Mouse (Mus musculus): ENCODE data around the gene Slc44a1. TPM values are rescaled to one million over a fixed set of nuclear protein-coding genes. Genes with fewer than 3 reads are reported as not detected.

The Slc44a1 gene
- polyA plus RNA-seq, 1 experiment = not detected

- H3K27ac ChIP-seq (ENCODE audit: insufficient read depth, low read depth, low read length) = no peak overlapping the region
- H3K4me1 ChIP-seq (ENCODE audit: control insufficient read depth, insufficient read depth, low read length) = peaks cover 9% of the 10 kb centered on the region
- no peak overlapping the region for H3K4me3 ChIP-seq (ENCODE audit: insufficient read depth, low read depth, low read length)
- 72% methylated on average over 6 of the region's 6 CpGs for WGBS
- TF ChIP-seq POLR2A (IDR thresholded peaks at IDR 0.05; ENCODE audit: insufficient read depth, low read depth, low read length) (no peak), CTCF (IDR thresholded peaks at IDR 0.05; ENCODE audit: insufficient read depth, low read depth, low read length) (no peak)
Measured at GRCm38 (mm10) chr4:53456570-53456969, 16.4 kb downstream of the Slc44a1 start.

- 87% methylated on average over 3 of the region's 3 CpGs for whole genome bisulfite sequencing
- Histone ChIP-seq H3K4me1 (ENCODE audit: control insufficient read depth, insufficient read depth, low read length) (peaks cover 8% of the 10 kb centered on the region; the same call in 1 of the 2 replicates), H3K4me3 (ENCODE audit: insufficient read depth, low read depth, low read length) (no peak overlapping the region), H3K27ac (ENCODE audit: insufficient read depth, low read depth, low read length) (no peak overlapping the region)
- TF ChIP-seq CTCF (IDR thresholded peaks at IDR 0.05; ENCODE audit: insufficient read depth, low read depth, low read length) (no peak), POLR2A (IDR thresholded peaks at IDR 0.05; ENCODE audit: insufficient read depth, low read depth, low read length) (no peak)
Measured at GRCm38 (mm10) chr4:53458503-53458902, 18.3 kb downstream of the Slc44a1 start.

- H3K4me1 ChIP-seq (ENCODE audit: control insufficient read depth, insufficient read depth, low read length) = peaks cover 8% of the 10 kb centered on the region; the same call in 1 of the 2 replicates
- TF ChIP-seq CTCF (IDR thresholded peaks at IDR 0.05; ENCODE audit: insufficient read depth, low read depth, low read length) (no peak), POLR2A (IDR thresholded peaks at IDR 0.05; ENCODE audit: insufficient read depth, low read depth, low read length) (no peak)
- H3K27ac ChIP-seq (ENCODE audit: insufficient read depth, low read depth, low read length) = 0 out of 2 replicates have a peak overlapping the region, but pooled peaks have one; percentile 46
- no peak overlapping the region for H3K4me3 ChIP-seq (ENCODE audit: insufficient read depth, low read depth, low read length)
- 71% methylated on average over 7 of the region's 7 CpGs for WGBS
Measured at GRCm38 (mm10) chr4:53459697-53460096, 19.5 kb downstream of the Slc44a1 start.

GRCm38 (mm10) chr4:53461026-53461425 lies 20.8 kb downstream of the Slc44a1 start:
- Histone ChIP-seq H3K4me3 (ENCODE audit: insufficient read depth, low read depth, low read length) (no peak overlapping the region), H3K27ac (ENCODE audit: insufficient read depth, low read depth, low read length) (no peak overlapping the region), H3K4me1 (ENCODE audit: control insufficient read depth, insufficient read depth, low read length) (peaks cover 8% of the 10 kb centered on the region; the same call in 1 of the 2 replicates)
- WGBS = 45% methylated on average over 4 of the region's 4 CpGs
- TF ChIP-seq CTCF (IDR thresholded peaks at IDR 0.05; ENCODE audit: insufficient read depth, low read depth, low read length) (no peak), POLR2A (IDR thresholded peaks at IDR 0.05; ENCODE audit: insufficient read depth, low read depth, low read length) (no peak)

GRCm38 (mm10) chr4:53462069-53462468 lies 21.9 kb downstream of the Slc44a1 start:
- WGBS = 82% methylated on average over 5 of the region's 5 CpGs
- H3K27ac ChIP-seq (ENCODE audit: insufficient read depth, low read depth, low read length) = no peak overlapping the region

GRCm38 (mm10) chr4:53462505-53463251 lies 22.5 kb downstream of the Slc44a1 start:
- Histone ChIP-seq H3K27ac (ENCODE audit: insufficient read depth, low read depth, low read length) (no peak overlapping the region), H3K4me1 (ENCODE audit: control insufficient read depth, insufficient read depth, low read length) (peaks cover 8% of the 10 kb centered on the region; the same call in 1 of the 2 replicates), H3K4me3 (ENCODE audit: insufficient read depth, low read depth, low read length) (no peak overlapping the region)
- TF ChIP-seq POLR2A (IDR thresholded peaks at IDR 0.05; ENCODE audit: insufficient read depth, low read depth, low read length) = no peak
- no peak for TF ChIP-seq CTCF (IDR thresholded peaks at IDR 0.05; ENCODE audit: insufficient read depth, low read depth, low read length)
- WGBS = 90% methylated on average over 18 of the region's 18 CpGs

More at GRCm38 (mm10) chr4:53462069-53462468, 21.9 kb downstream of the Slc44a1 start:
- no peak for TF ChIP-seq POLR2A (IDR thresholded peaks at IDR 0.05; ENCODE audit: insufficient read depth, low read depth, low read length)
- no peak for TF ChIP-seq CTCF (IDR thresholded peaks at IDR 0.05; ENCODE audit: insufficient read depth, low read depth, low read length)
- no peak overlapping the region for H3K4me3 ChIP-seq (ENCODE audit: insufficient read depth, low read depth, low read length)
- H3K4me1 ChIP-seq (ENCODE audit: control insufficient read depth, insufficient read depth, low read length) = peaks cover 8% of the 10 kb centered on the region; the same call in 1 of the 2 replicates

GRCm38 (mm10) chr4:53465887-53466286 lies 25.7 kb downstream of the Slc44a1 start:
- Histone ChIP-seq H3K27ac (ENCODE audit: insufficient read depth, low read depth, low read length) (no peak overlapping the region), H3K4me3 (ENCODE audit: insufficient read depth, low read depth, low read length) (no peak overlapping the region), H3K4me1 (ENCODE audit: control insufficient read depth, insufficient read depth, low read length) (peaks cover 12% of the 10 kb centered on the region; the same call in 1 of the 2 replicates)
- no peak for TF ChIP-seq POLR2A (IDR thresholded peaks at IDR 0.05; ENCODE audit: insufficient read depth, low read depth, low read length)
- TF ChIP-seq CTCF (IDR thresholded peaks at IDR 0.05; ENCODE audit: insufficient read depth, low read depth, low read length) = no peak
- 71% methylated on average over 1 of the region's 1 CpGs for WGBS

GRCm38 (mm10) chr4:53469007-53469406 lies 28.8 kb downstream of the Slc44a1 start:
- 40% methylated on average over 6 of the region's 6 CpGs for WGBS
- no peak for TF ChIP-seq POLR2A (IDR thresholded peaks at IDR 0.05; ENCODE audit: insufficient read depth, low read depth, low read length)
- no peak for TF ChIP-seq CTCF (IDR thresholded peaks at IDR 0.05; ENCODE audit: insufficient read depth, low read depth, low read length)
- Histone ChIP-seq H3K27ac (ENCODE audit: insufficient read depth, low read depth, low read length) (0 out of 2 replicates have a peak overlapping the region, but pooled peaks have one; percentile 51), H3K4me1 (ENCODE audit: control insufficient read depth, insufficient read depth, low read length) (peaks cover 4% of the 10 kb centered on the region; the same call in 1 of the 2 replicates), H3K4me3 (ENCODE audit: insufficient read depth, low read depth, low read length) (no peak overlapping the region)

GRCm38 (mm10) chr4:53474109-53474508 lies 33.9 kb downstream of the Slc44a1 start:
- no peak overlapping the region for H3K4me3 ChIP-seq (ENCODE audit: insufficient read depth, low read depth, low read length)
- peaks cover 13% of the 10 kb centered on the region for H3K4me1 ChIP-seq (ENCODE audit: control insufficient read depth, insufficient read depth, low read length)
- no peak overlapping the region for H3K27ac ChIP-seq (ENCODE audit: insufficient read depth, low read depth, low read length)
- no peak for TF ChIP-seq POLR2A (IDR thresholded peaks at IDR 0.05; ENCODE audit: insufficient read depth, low read depth, low read length)
- no peak for TF ChIP-seq CTCF (IDR thresholded peaks at IDR 0.05; ENCODE audit: insufficient read depth, low read depth, low read length)
